ENCODE assay signal across 8 mouse cellular contexts in genomic region chr1:136414798-136415755, GRCm38 (mm10). TPM values are rescaled to one million over a fixed set of nuclear protein-coding genes. Genes with fewer than 3 reads are reported as not detected.
A peak's percentile ranks its signal among the peaks of the same experiment; 100 is the strongest.
DNase-seq lines count a peak whose midpoint lies in the region; ATAC-seq and TF ChIP-seq lines count a peak whose summit lies in the region.

Gene Ddx59, plus strand, starts transcription at chr1:136415271.

- peak within 1 kb of the TSS; percentile 75 for H3K9ac ChIP-seq in forebrain, embryonic 15.5 days (replicated peaks)
- H3K9ac ChIP-seq in lung, embryonic 14.5 days, result peak within 1 kb of the TSS; percentile 78

- peak within 1 kb of the TSS; percentile 98 for H3K27ac ChIP-seq in forebrain, embryonic 15.5 days (replicated peaks)
- peak within 1 kb of the TSS; percentile 99 for H3K27ac ChIP-seq in layer of hippocampus, adult 2 months
- peak within 1 kb of the TSS; percentile 96 for H3K27ac ChIP-seq in lung, embryonic 14.5 days (ENCODE audit: low read depth)
- H3K27ac ChIP-seq in olfactory bulb, adult 2 months (ENCODE audit: insufficient read depth, low read depth, low read length), result peak within 1 kb of the TSS; percentile 99
- H3K27ac ChIP-seq in thymus, adult 2 months (ENCODE audit: control insufficient read depth, insufficient read depth, low read length), result peak within 1 kb of the TSS; percentile 17; the same call in 1 of the 2 replicates

- H3K9me3 ChIP-seq in forebrain, embryonic 15.5 days, result no peaks in the 10 kb centered on the region
- no peaks in the 10 kb centered on the region for H3K9me3 ChIP-seq in lung, embryonic 14.5 days (ENCODE audit: low read depth, low read length)

- H3K4me3 ChIP-seq in forebrain, embryonic 15.5 days, result peak within 1 kb of the TSS; percentile 76
- peak within 1 kb of the TSS; percentile 72 for H3K4me3 ChIP-seq in layer of hippocampus, adult 2 months
- peak within 1 kb of the TSS; percentile 61 for H3K4me3 ChIP-seq in lung, embryonic 14.5 days (ENCODE audit: low read depth, low read length)
- peak within 1 kb of the TSS; percentile 99 for H3K4me3 ChIP-seq in olfactory bulb, adult 2 months (ENCODE audit: insufficient read depth, low read depth, low read length)
- H3K4me3 ChIP-seq in thymus, adult 2 months (ENCODE audit: control insufficient read depth, insufficient read depth, low read length), result peak within 1 kb of the TSS; percentile 64

- intact Hi-C loops in heart, postnatal 36 days (cut with DNase I), result loop anchor here (2.0 to 10.0 kb wide), 2 partner anchors 68 to 210 kb away; partner anchors contain the start of genes Camsap2 and Zfp281

- no peaks in the 10 kb centered on the region for H3K27me3 ChIP-seq in forebrain, embryonic 15.5 days
- H3K27me3 ChIP-seq in lung, embryonic 14.5 days (ENCODE audit: insufficient read depth, low read length), result no peaks in the 10 kb centered on the region
- H3K27me3 ChIP-seq in thymus, adult 2 months (ENCODE audit: control insufficient read depth, insufficient read depth, low read length), result no peaks in the 10 kb centered on the region

- H3K4me2 ChIP-seq in forebrain, embryonic 15.5 days (replicated peaks), result peak within 1 kb of the TSS; percentile 48
- peak within 1 kb of the TSS; percentile 65 for H3K4me2 ChIP-seq in lung, embryonic 14.5 days

- peak; percentile 97 for DNase-seq in ES-CJ7 (ENCODE audit: low read depth, low spot score)
- DNase-seq in cerebellum, adult 11 months, result peak; percentile 97
- peak; percentile 100 for DNase-seq in heart, postnatal 36 days
- peak; percentile 97 to 99 for DNase-seq in layer of hippocampus, adult 2 months (ENCODE audit: low spot score in 2 of 2)
- peak; percentile 97 for DNase-seq in lung, embryonic 14.5 days
- DNase-seq in thymus, adult 2 months, result peak; percentile 98

- ATAC-seq in forebrain, embryonic 15.5 days (replicated peaks), result peak; percentile 99
- ATAC-seq in lung, embryonic 14.5 days (ENCODE audit: insufficient read depth), result peak; percentile 99

- TF ChIP-seq CTCF in layer of hippocampus, adult 2 months (conservative IDR thresholded peaks at IDR 0.05), result no peak
- TF ChIP-seq CTCF in lung, embryonic 14.5 days (IDR thresholded peaks at IDR 0.05; ENCODE audit: low read depth), result no peak
- no peak for TF ChIP-seq CTCF in olfactory bulb, adult 2 months (IDR thresholded peaks at IDR 0.05; ENCODE audit: insufficient read depth, low read depth, low read length)
- no peak; the same call in 1 of the 2 replicates for TF ChIP-seq CTCF in thymus, adult 2 months (IDR thresholded peaks at IDR 0.05; ENCODE audit: borderline replicate concordance, control insufficient read depth, extremely low read depth, insufficient read depth, low read length, poor library complexity)

- peaks cover 13% of the 10 kb centered on the region for H3K4me1 ChIP-seq in forebrain, embryonic 15.5 days
- no peaks in the 10 kb centered on the region; the same call in 1 of the 2 replicates for H3K4me1 ChIP-seq in lung, embryonic 14.5 days (ENCODE audit: insufficient read depth)
- peaks cover 2% of the 10 kb centered on the region for H3K4me1 ChIP-seq in olfactory bulb, adult 2 months (ENCODE audit: control insufficient read depth, insufficient read depth, low read length)
- H3K4me1 ChIP-seq in thymus, adult 2 months (replicated peaks; ENCODE audit: control insufficient read depth, insufficient read depth, low read length), result no peaks in the 10 kb centered on the region

- no peaks in the 10 kb centered on the region for H3K36me3 ChIP-seq in forebrain, embryonic 15.5 days
- H3K36me3 ChIP-seq in lung, embryonic 14.5 days (ENCODE audit: insufficient read depth), result no peaks in the 10 kb centered on the region
- no peaks in the 10 kb centered on the region for H3K36me3 ChIP-seq in thymus, adult 2 months (ENCODE audit: control insufficient read depth, insufficient read depth, low read length)

- TF ChIP-seq POLR2A in olfactory bulb, adult 2 months (IDR thresholded peaks at IDR 0.05; ENCODE audit: insufficient read depth, low read depth, low read length), result peak; percentile 97
- TF ChIP-seq POLR2A in thymus, adult 2 months (IDR thresholded peaks at IDR 0.05; ENCODE audit: control insufficient read depth, extremely low read depth, insufficient read depth, low read length, poor library complexity), result peak; percentile 87

- 3% methylated on average over 78 of the region's 78 CpGs for WGBS in forebrain, embryonic 15.5 days
- 4% methylated on average over 78 of the region's 78 CpGs for WGBS in lung, embryonic 14.5 days
- WGBS in olfactory bulb, adult 2 months, result 2% methylated on average over 78 of the region's 78 CpGs
- WGBS in thymus, adult 2 months, result under 1% methylated on average over 78 of the region's 78 CpGs

RNA-seq across cellular contexts. Expression of gene Ddx59, which starts in this region (rescaled TPM):
- polyA plus RNA-seq in forebrain, embryonic 15.5 days (2015; fragmentation: Nextera tagmentation; extraction: Ambion mirVana), result 17.4 and 18.4 TPM in 2 replicates
- 10 to 100 TPM; 11.9 to 14.2 TPM for total RNA-seq in heart, postnatal 36 days (2021)
- total RNA-seq in layer of hippocampus, adult 2 months (2021), result 10 to 100 TPM in 1 of 2 experiments, 1 to 10 TPM in 1; 9.7 to 11.2 TPM
- 16.4 and 17.8 TPM in 2 replicates for polyA plus RNA-seq in lung, embryonic 14.5 days (2014; fragmentation: Nextera tagmentation; extraction: Ambion mirVana)
- not detected in 2 replicates for polyA plus RNA-seq in olfactory bulb, adult 2 months (2012; ENCODE audit: insufficient read depth, insufficient read length, low replicate concordance, missing spikeins)
- 3.0 and 3.6 TPM in 2 replicates for polyA plus RNA-seq in thymus, adult 2 months (2012; rRNA removed)

Comparison
In these comparisons a context has a peak if more than half of its experiments do, and no peak if none do; other contexts are left out.
1. Peak in every context shown above with its lines: DNase-seq, ATAC-seq, H3K4me3 ChIP-seq and H3K27ac ChIP-seq.
2. H3K27ac ChIP-seq: peak in every context shown above with its lines; median percentile 99 in layer of hippocampus, adult 2 months; 99 in olfactory bulb, adult 2 months; 98 in forebrain, embryonic 15.5 days; 96 in lung, embryonic 14.5 days; 17 in thymus, adult 2 months.